Mouse (Mus musculus): ENCODE measurements at regions not wholly inside any gene's neighbourhood (a gene's known extent, or its start where the extent isn't known, plus 50 kb on each side); places are given as distances from the start of the nearest gene placed in this dataset.

- no peak for TF ChIP-seq POLR2A (IDR thresholded peaks at IDR 0.05; ENCODE audit: extremely low read depth, insufficient read depth, low read length)
- no peak for TF ChIP-seq CTCF (IDR thresholded peaks at IDR 0.05; ENCODE audit: extremely low read depth, insufficient read depth, low read length)
These were observed 79.2 kb upstream of the Ppm1b start for GRCm38 (mm10) chr17:84877176-84877863.
